Mouse (Mus musculus): Measurements from ENCODE around the gene Purb. TPM values are rescaled to one million over a fixed set of nuclear protein-coding genes. Genes with fewer than 3 reads are reported as not detected.

Purb gene
- total RNA-seq, 1 experiment, result 49.8 TPM

DNA sequence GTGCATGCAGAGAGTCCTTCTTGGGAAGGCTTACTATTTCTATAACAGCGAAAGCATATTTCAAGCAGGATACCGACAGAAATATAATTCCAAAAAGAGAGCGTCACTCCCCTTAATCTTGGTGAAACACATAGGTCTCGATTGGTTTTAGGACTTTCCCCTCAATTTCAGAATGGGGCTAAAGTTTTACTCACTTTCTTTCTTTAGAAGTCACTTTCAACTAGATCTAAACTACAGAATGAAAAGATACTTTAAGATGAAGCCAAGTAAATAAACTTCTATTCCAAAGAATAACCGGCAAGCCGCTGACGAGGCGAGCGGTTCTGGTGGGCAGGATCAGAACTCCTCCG lies 32.0 kb downstream of the Purb start:
- TF ChIP-seq CHD2 (IDR thresholded peaks at IDR 0.05; ENCODE audit: low read depth, low read length) (no peak), MAFK (IDR thresholded peaks at IDR 0.05; ENCODE audit: insufficient read depth, low read depth, low read length) (no peak), ZNF384 (IDR thresholded peaks at IDR 0.05; ENCODE audit: low read depth, low read length) (no peak), HCFC1 (IDR thresholded peaks at IDR 0.05; ENCODE audit: borderline replicate concordance, insufficient read depth, low read length) (no peak), ZC3H11A (IDR thresholded peaks at IDR 0.05; ENCODE audit: borderline replicate concordance, low read depth, low read length) (no peak)
- no peak overlapping the region for H3K27ac ChIP-seq (ENCODE audit: insufficient read depth, low read depth, low read length, poor library complexity, severe bottlenecking)

DNA sequence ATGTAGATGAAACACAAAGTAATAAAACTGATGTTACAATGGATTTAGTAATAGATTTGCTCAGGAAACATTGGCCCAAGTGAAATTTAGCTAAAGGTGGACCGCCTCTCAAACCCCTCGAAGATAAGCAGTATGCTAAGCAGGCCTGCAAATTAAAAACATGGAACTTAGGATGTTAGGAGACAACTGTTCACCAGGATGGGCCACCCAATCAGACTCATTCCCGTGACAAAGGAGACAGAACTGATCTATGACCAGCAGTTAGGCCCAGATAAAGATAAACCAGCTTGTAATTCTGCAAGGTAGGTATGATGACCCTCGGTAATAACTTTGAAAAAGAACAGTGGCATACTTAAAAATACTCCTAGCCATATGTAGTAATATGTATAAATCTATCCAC lies 32.6 kb downstream of the Purb start:
- H3K36me3 ChIP-seq (ENCODE audit: control insufficient read depth, insufficient read depth, low read length, poor library complexity, severe bottlenecking), result 0 out of 2 replicates have a peak, but pooled peaks cover 2% of the 10 kb centered on the region
- H3K4me1 ChIP-seq (ENCODE audit: control insufficient read depth in 2 of 2, insufficient read depth in 2 of 2, low read length in 2 of 2, poor library complexity in 1 of 2), result peaks cover 0 to 6% of the 10 kb centered on the region in 2 experiments; a peak in 3 of 4 replicates
- H3K27ac ChIP-seq (ENCODE audit: insufficient read depth, low read depth, low read length, poor library complexity, severe bottlenecking), result no peak overlapping the region
- in situ Hi-C loops (cut with MboI; ENCODE audit: low sequenced_read_pairs in 2 of 2, unreplicated experiment in 2 of 2), result no loop called here
- H3K9me3 ChIP-seq (ENCODE audit: control insufficient read depth, insufficient read depth, low read depth, low read length), result no peaks in the 10 kb centered on the region
- peak overlapping the region; percentile 87 to 94 for H3K4me3 ChIP-seq (ENCODE audit: insufficient read depth in 1 of 2, low read depth in 1 of 2, low read length in 2 of 2, poor library complexity in 1 of 2, severe bottlenecking in 1 of 2)
- no peak for TF ChIP-seq ZC3H11A (IDR thresholded peaks at IDR 0.05; ENCODE audit: borderline replicate concordance, low read depth, low read length)
- DNase-seq (ENCODE audit: low read depth, low spot score), result no peak
- peak overlapping the region; percentile 56; the same call in 1 of the 2 replicates for H3K9ac ChIP-seq (ENCODE audit: insufficient read depth, low read depth, low read length, poor library complexity, severe bottlenecking)

More for the DNA sequence above, 32.0 kb downstream of the Purb start:
- Histone ChIP-seq H3K36me3 (ENCODE audit: control insufficient read depth, insufficient read depth, low read length, poor library complexity, severe bottlenecking) (0 out of 2 replicates have a peak, but pooled peaks cover 2% of the 10 kb centered on the region), H3K4me3 (ENCODE audit: insufficient read depth in 1 of 2, low read depth in 1 of 2, low read length in 2 of 2, poor library complexity in 1 of 2, severe bottlenecking in 1 of 2) (peak overlapping the region; percentile 87 to 94), H3K9ac (ENCODE audit: insufficient read depth, low read depth, low read length, poor library complexity, severe bottlenecking) (peak overlapping the region; percentile 92), H3K4me1 (ENCODE audit: control insufficient read depth in 2 of 2, insufficient read depth in 2 of 2, low read length in 2 of 2, poor library complexity in 1 of 2) (peaks cover 0 to 6% of the 10 kb centered on the region in 2 experiments; a peak in 3 of 4 replicates), H3K9me3 (ENCODE audit: control insufficient read depth, insufficient read depth, low read depth, low read length) (no peaks in the 10 kb centered on the region)
- in situ Hi-C loops (cut with MboI; ENCODE audit: low sequenced_read_pairs in 2 of 2, unreplicated experiment in 2 of 2), result no loop called here
- peak; percentile 16 for DNase-seq (ENCODE audit: low read depth, low spot score)

GRCm38 (mm10) chr11:6442566-6442965 lies 33.2 kb downstream of the Purb start:
- H3K9me3 ChIP-seq (ENCODE audit: control insufficient read depth, insufficient read depth, low read depth, low read length), result no peaks in the 10 kb centered on the region
- peaks cover 0 to 6% of the 10 kb centered on the region in 2 experiments; a peak in 3 of 4 replicates for H3K4me1 ChIP-seq (ENCODE audit: control insufficient read depth in 2 of 2, insufficient read depth in 2 of 2, low read length in 2 of 2, poor library complexity in 1 of 2)
- TF ChIP-seq ZC3H11A (IDR thresholded peaks at IDR 0.05; ENCODE audit: borderline replicate concordance, low read depth, low read length) (no peak), MAFK (IDR thresholded peaks at IDR 0.05; ENCODE audit: insufficient read depth, low read depth, low read length) (no peak), ZNF384 (IDR thresholded peaks at IDR 0.05; ENCODE audit: low read depth, low read length) (no peak), HCFC1 (IDR thresholded peaks at IDR 0.05; ENCODE audit: borderline replicate concordance, insufficient read depth, low read length) (no peak), CHD2 (IDR thresholded peaks at IDR 0.05; ENCODE audit: low read depth, low read length) (no peak)
- H3K4me3 ChIP-seq (ENCODE audit: insufficient read depth in 1 of 2, low read depth in 1 of 2, low read length in 2 of 2, poor library complexity in 1 of 2, severe bottlenecking in 1 of 2), result no peak overlapping the region
- no peak for DNase-seq (ENCODE audit: low read depth, low spot score)
- H3K36me3 ChIP-seq (ENCODE audit: control insufficient read depth, insufficient read depth, low read length, poor library complexity, severe bottlenecking), result peaks cover 4% of the 10 kb centered on the region; the same call in 1 of the 2 replicates
- in situ Hi-C loops (cut with MboI; ENCODE audit: low sequenced_read_pairs in 2 of 2, unreplicated experiment in 2 of 2), result no loop called here
- no peak overlapping the region for H3K9ac ChIP-seq (ENCODE audit: insufficient read depth, low read depth, low read length, poor library complexity, severe bottlenecking)
- H3K27ac ChIP-seq (ENCODE audit: insufficient read depth, low read depth, low read length, poor library complexity, severe bottlenecking), result no peak overlapping the region

GRCm38 (mm10) chr11:6440171-6440570 lies 35.5 kb downstream of the Purb start:
- Histone ChIP-seq H3K4me3 (ENCODE audit: insufficient read depth in 1 of 2, low read depth in 1 of 2, low read length in 2 of 2, poor library complexity in 1 of 2, severe bottlenecking in 1 of 2) (no peak overlapping the region), H3K4me1 (ENCODE audit: control insufficient read depth in 2 of 2, insufficient read depth in 2 of 2, low read length in 2 of 2, poor library complexity in 1 of 2) (peaks cover 0 to 4% of the 10 kb centered on the region in 2 experiments; a peak in 3 of 4 replicates), H3K9me3 (ENCODE audit: control insufficient read depth, insufficient read depth, low read depth, low read length) (no peaks in the 10 kb centered on the region), H3K36me3 (ENCODE audit: control insufficient read depth, insufficient read depth, low read length, poor library complexity, severe bottlenecking) (peaks cover 15% of the 10 kb centered on the region), H3K9ac (ENCODE audit: insufficient read depth, low read depth, low read length, poor library complexity, severe bottlenecking) (no peak overlapping the region), H3K27ac (ENCODE audit: insufficient read depth, low read depth, low read length, poor library complexity, severe bottlenecking) (no peak overlapping the region)
- in situ Hi-C loops (cut with MboI; ENCODE audit: low sequenced_read_pairs in 2 of 2, unreplicated experiment in 2 of 2), result no loop called here
- DNase-seq (ENCODE audit: low read depth, low spot score), result no peak
- TF ChIP-seq CHD2 (IDR thresholded peaks at IDR 0.05; ENCODE audit: low read depth, low read length), result no peak
- TF ChIP-seq HCFC1 (IDR thresholded peaks at IDR 0.05; ENCODE audit: borderline replicate concordance, insufficient read depth, low read length), result no peak
- no peak for TF ChIP-seq ZC3H11A (IDR thresholded peaks at IDR 0.05; ENCODE audit: borderline replicate concordance, low read depth, low read length)
- TF ChIP-seq MAFK (IDR thresholded peaks at IDR 0.05; ENCODE audit: insufficient read depth, low read depth, low read length), result no peak
- TF ChIP-seq ZNF384 (IDR thresholded peaks at IDR 0.05; ENCODE audit: low read depth, low read length), result no peak

- no peak overlapping the region for H3K27ac ChIP-seq (ENCODE audit: insufficient read depth, low read depth, low read length, poor library complexity, severe bottlenecking)
- no peak overlapping the region for H3K4me3 ChIP-seq (ENCODE audit: insufficient read depth in 1 of 2, low read depth in 1 of 2, low read length in 2 of 2, poor library complexity in 1 of 2, severe bottlenecking in 1 of 2)
- H3K9ac ChIP-seq (ENCODE audit: insufficient read depth, low read depth, low read length, poor library complexity, severe bottlenecking), result no peak overlapping the region
- DNase-seq (ENCODE audit: low read depth, low spot score), result no peak
- H3K36me3 ChIP-seq (ENCODE audit: control insufficient read depth, insufficient read depth, low read length, poor library complexity, severe bottlenecking), result peaks cover 23% of the 10 kb centered on the region
- H3K9me3 ChIP-seq (ENCODE audit: control insufficient read depth, insufficient read depth, low read depth, low read length), result no peaks in the 10 kb centered on the region
- TF ChIP-seq ZC3H11A (IDR thresholded peaks at IDR 0.05; ENCODE audit: borderline replicate concordance, low read depth, low read length), result no peak
- TF ChIP-seq MAFK (IDR thresholded peaks at IDR 0.05; ENCODE audit: insufficient read depth, low read depth, low read length), result no peak
- no peak for TF ChIP-seq ZNF384 (IDR thresholded peaks at IDR 0.05; ENCODE audit: low read depth, low read length)
- no peak for TF ChIP-seq CHD2 (IDR thresholded peaks at IDR 0.05; ENCODE audit: low read depth, low read length)
- TF ChIP-seq HCFC1 (IDR thresholded peaks at IDR 0.05; ENCODE audit: borderline replicate concordance, insufficient read depth, low read length), result no peak
- in situ Hi-C loops (cut with MboI; ENCODE audit: low sequenced_read_pairs in 2 of 2, unreplicated experiment in 2 of 2), result no loop called here
- H3K4me1 ChIP-seq (ENCODE audit: control insufficient read depth in 2 of 2, insufficient read depth in 2 of 2, low read length in 2 of 2, poor library complexity in 1 of 2), result peaks cover 0 to 1% of the 10 kb centered on the region in 2 experiments; a peak in 1 of 4 replicates
Measured at GRCm38 (mm10) chr11:6437667-6438066, 38.0 kb downstream of the Purb start.
